Mouse (Mus musculus) liver, embryonic 11.5 days (tissue): ENCODE measurements around the gene Mlycd. TPM values are rescaled to one million over a fixed set of nuclear protein-coding genes. Genes with fewer than 3 reads are reported as not detected.
A peak's percentile ranks its signal among the peaks of the same experiment; 100 is the strongest.
"Not testable (repeated sequence)": the region's sequence is repeated elsewhere in the genome, so short reads cannot be mapped to it uniquely, and the experiment has no call there.

Experiments
- ATAC-seq: fragments of 200-750 bp; cut with Nextera tagmentation; replicated peaks from 2 replicates; pipeline ENCODE4 v1.8.0; 2017; ENCODE audit warnings: moderate number of reproducible peaks, mild to moderate bottlenecking, moderate TSS enrichment, moderate library complexity; ENCODE audit not compliant: low FRiP score
- DNase-seq: peaks from one replicate; pipeline ENCODE4 v3.0.0-alpha.2; 2017; ENCODE audit warnings: low spot score
- H3K27ac ChIP-seq: fragments of 300-500 bp; sonication (generic); 2 replicates; pipeline ENCODE4 v1.5.1; 2014; ENCODE audit warnings: mild to moderate bottlenecking, low read depth, low read length, control low read depth
- H3K27me3 ChIP-seq: fragments of 300-500 bp; sonication (generic); replicated peaks from 2 replicates; pipeline ENCODE4 v1.6.1; 2014; ENCODE audit warnings: low read length, mixed read lengths; ENCODE audit not compliant: control insufficient read depth, insufficient read depth
- H3K36me3 ChIP-seq: fragments of 300-500 bp; sonication (generic); 2 replicates; pipeline ENCODE4 v1.6.1; 2014; ENCODE audit warnings: mild to moderate bottlenecking, low read length, moderate library complexity, mixed read lengths; ENCODE audit not compliant: control insufficient read depth, insufficient read depth
- H3K4me1 ChIP-seq: fragments of 300-500 bp; sonication (generic); replicated peaks from 2 replicates; pipeline ENCODE4 v1.6.1; 2014; ENCODE audit warnings: low read length, mixed read lengths; ENCODE audit not compliant: control insufficient read depth, insufficient read depth
- H3K4me2 ChIP-seq: fragments of 300-500 bp; sonication (generic); 2 replicates; pipeline ENCODE4 v1.6.1; 2014; ENCODE audit warnings: mild to moderate bottlenecking, control low read depth, moderate library complexity
- H3K4me3 ChIP-seq: fragments of 300-500 bp; sonication (generic); 2 replicates; pipeline ENCODE4 v1.5.1; 2014; ENCODE audit warnings: low read depth, low read length, control low read depth
- H3K9ac ChIP-seq: fragments of 300-500 bp; sonication (generic); 2 replicates; pipeline ENCODE4 v1.6.1; 2014; ENCODE audit warnings: low read depth, low read length, control low read depth
- H3K9me3 ChIP-seq: fragments of 300-500 bp; sonication (generic); 2 replicates; pipeline ENCODE4 v1.6.1; 2016; ENCODE audit warnings: low read length, inconsistent platforms, mixed read lengths; ENCODE audit not compliant: control insufficient read depth
- WGBS: fragments of 180-500 bp; shearing (Covaris S2); extraction: QIAGEN DNeasy Blood & Tissue Kit; methylation state at CpG from one replicate; pipeline ENCODE4 v1.1.7; 2014; 5-methylcytosine and 5-hydroxymethylcytosine counted together
- polyA plus RNA-seq: library from polyadenylated mRNA; unstranded; fragments of >200 nt; fragmentation: Nextera tagmentation; extraction: Ambion mirVana; gene quantifications from 2 replicates; pipeline ENCODE4 v1.2.1, GENCODE M21; 2014

Mlycd gene
- polyA plus RNA-seq: 13.7 and 15.0 TPM in 2 replicates

GRCm38 (mm10) chr8:119394524-119395026 is at the start of gene Mlycd:
Gene Mlycd, plus strand, starts transcription at chr8:119394878.
- WGBS: 3% methylated on average over 44 of the region's 44 CpGs
- ATAC-seq: peak; percentile 94
- DNase-seq: peak; percentile 92

DNA sequence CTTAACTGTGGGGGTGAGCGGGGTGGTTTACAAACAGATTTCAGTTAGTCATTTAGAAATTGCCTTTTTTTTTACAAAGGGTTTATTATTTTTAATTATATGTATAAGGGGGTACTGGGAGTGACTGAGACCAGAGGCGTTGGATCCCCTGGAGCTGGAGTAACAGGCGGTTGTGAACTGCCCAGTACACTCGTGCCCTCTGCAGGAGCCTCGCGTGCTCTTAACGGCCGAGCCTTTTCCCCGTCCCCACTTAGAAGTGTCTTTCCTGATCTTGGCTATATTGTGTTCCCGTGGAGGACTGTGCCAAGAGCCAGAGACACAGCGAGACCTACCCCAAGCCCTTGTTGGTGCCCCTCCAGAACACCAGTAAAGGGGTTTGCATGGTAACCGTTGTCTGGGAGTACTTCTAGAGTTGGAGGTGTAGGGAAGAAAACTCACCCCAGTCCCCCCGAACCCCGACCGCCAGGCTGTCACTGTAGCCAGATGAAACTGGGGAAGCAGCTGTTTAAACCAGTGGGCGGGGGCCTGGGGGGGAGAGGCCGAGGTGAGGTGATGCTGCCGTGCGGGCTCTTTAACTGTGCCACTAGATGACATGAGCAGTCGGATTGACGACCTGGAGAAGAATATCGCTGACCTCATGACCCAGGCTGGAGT is 49.5 kb upstream of the Mlycd start:
- DNase-seq: no peak
- 0 out of 2 replicates have a peak overlapping the region, but pooled peaks have one; percentile 38 for H3K27ac ChIP-seq

More at GRCm38 (mm10) chr8:119394524-119395026, at the start of gene Mlycd:
- Histone ChIP-seq H3K4me1 (peaks cover 4% of the 10 kb centered on the region), H3K27ac (peak within 1 kb of the TSS; percentile 82), H3K27me3 (no peaks in the 10 kb centered on the region), H3K9me3 (no peaks in the 10 kb centered on the region), H3K4me3 (peak within 1 kb of the TSS; percentile 66), H3K9ac (peak within 1 kb of the TSS; percentile 70), H3K36me3 (no peaks in the 10 kb centered on the region), H3K4me2 (peak within 1 kb of the TSS; percentile 97)

DNA sequence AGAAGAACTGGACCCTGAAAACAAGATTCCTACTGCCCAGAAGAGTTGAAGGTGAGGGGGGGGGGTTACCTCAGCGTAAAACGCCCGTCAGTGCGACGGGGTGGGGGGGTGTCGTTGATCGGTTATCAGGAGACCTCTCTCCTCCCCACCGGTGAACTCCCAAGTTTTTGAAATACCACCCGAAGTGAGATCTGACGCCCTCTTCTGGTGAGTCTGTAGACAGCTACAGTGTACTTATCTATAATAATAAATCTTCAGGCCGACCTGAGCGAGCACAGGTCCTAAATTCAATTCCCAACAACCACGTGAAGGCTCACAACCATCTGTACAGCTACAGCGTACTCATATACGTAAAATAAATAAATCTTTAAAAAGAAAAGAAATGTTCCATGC is 49.0 kb upstream of the Mlycd start:
- whole genome bisulfite sequencing: 73% methylated on average over 15 of the region's 15 CpGs
- peak overlapping the region; percentile 98 for H3K4me3 ChIP-seq
- no peak overlapping the region for H3K27ac ChIP-seq
- H3K9me3 ChIP-seq: peaks cover 6% of the 10 kb centered on the region; the same call in 1 of the 2 replicates
- H3K9ac ChIP-seq: no peak overlapping the region
- H3K4me1 ChIP-seq: 0 out of 2 replicates have a peak, but pooled peaks cover 2% of the 10 kb centered on the region
- DNase-seq (no peak), ATAC-seq (no peak)
- H3K4me2 ChIP-seq: peak overlapping the region; percentile 77
- no peaks in the 10 kb centered on the region for H3K27me3 ChIP-seq
- H3K36me3 ChIP-seq: peaks cover 31% of the 10 kb centered on the region

More for the DNA sequence above, 49.5 kb upstream of the Mlycd start:
- no peaks in the 10 kb centered on the region for H3K27me3 ChIP-seq
- no peak; the same call in 1 of the 2 replicates for ATAC-seq
- H3K36me3 ChIP-seq: peaks cover 31% of the 10 kb centered on the region
- peak overlapping the region; percentile 92 for H3K9ac ChIP-seq
- H3K4me3 ChIP-seq: peak overlapping the region; percentile 98
- H3K4me2 ChIP-seq: peak overlapping the region; percentile 77
- H3K9me3 ChIP-seq: peaks cover 6% of the 10 kb centered on the region; the same call in 1 of the 2 replicates
- 0 out of 2 replicates have a peak, but pooled peaks cover 2% of the 10 kb centered on the region for H3K4me1 ChIP-seq
- WGBS: 40% methylated on average over 22 of the region's 22 CpGs

- 89% methylated on average over 19 of the region's 19 CpGs for WGBS
- no peak for ATAC-seq
Observed at GRCm38 (mm10) chr8:119351647-119352046, 43.0 kb upstream of the Mlycd start.

DNA sequence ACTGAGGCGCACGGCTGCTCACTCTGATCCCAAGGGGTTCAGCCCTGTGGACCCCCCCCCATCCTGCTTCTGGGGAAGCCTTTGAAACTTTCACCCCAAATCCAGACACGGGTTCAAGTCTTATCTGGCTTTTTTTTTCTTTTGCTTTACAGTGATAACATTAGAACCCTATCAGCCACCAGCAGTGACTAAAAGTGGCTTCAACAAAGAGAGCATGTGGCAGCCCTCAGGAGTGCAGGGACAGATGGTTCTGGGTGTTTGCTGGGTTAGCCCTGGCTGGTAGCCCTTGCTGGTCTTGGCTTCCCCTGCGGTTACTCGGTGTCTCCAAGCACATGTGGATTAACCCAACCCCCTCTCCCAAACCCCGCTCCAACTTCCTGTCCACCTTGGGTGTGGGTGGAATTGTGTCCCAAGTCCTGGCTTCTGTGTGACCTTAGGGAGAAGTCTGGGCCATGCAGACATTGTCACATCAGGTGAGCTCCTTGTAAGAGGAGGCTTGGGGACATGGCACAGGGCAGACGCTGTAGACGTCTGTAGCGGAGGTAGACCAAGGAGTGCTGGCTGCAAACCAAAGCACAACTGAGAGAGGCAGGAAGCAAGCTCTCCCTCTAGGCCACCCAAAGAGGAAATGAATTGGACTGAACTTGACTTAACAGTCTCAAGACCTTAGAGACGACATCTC is 41.6 kb upstream of the Mlycd start:
- WGBS: 49% methylated on average over 10 of the region's 10 CpGs
- Histone ChIP-seq H3K4me2 (peak overlapping the region; percentile 15; the same call in 1 of the 2 replicates), H3K9ac (no peak overlapping the region), H3K9me3 (no peaks in the 10 kb centered on the region), H3K27me3 (no peaks in the 10 kb centered on the region), H3K4me3 (no peak overlapping the region), H3K36me3 (peaks cover 14% of the 10 kb centered on the region), H3K27ac (peak overlapping the region; percentile 17; the same call in 1 of the 2 replicates), H3K4me1 (peaks cover 11% of the 10 kb centered on the region)
- ATAC-seq: peak; percentile 69
- DNase-seq: no peak

More at GRCm38 (mm10) chr8:119351647-119352046, 43.0 kb upstream of the Mlycd start:
- H3K4me3 ChIP-seq: no peak overlapping the region
- H3K4me1 ChIP-seq: peaks cover 11% of the 10 kb centered on the region
- no peak overlapping the region for H3K27ac ChIP-seq
- H3K9ac ChIP-seq: no peak overlapping the region
- peaks cover 28% of the 10 kb centered on the region for H3K36me3 ChIP-seq
- no peak overlapping the region for H3K4me2 ChIP-seq
- H3K27me3 ChIP-seq: no peaks in the 10 kb centered on the region
- no peak for DNase-seq
- H3K9me3 ChIP-seq: no peaks in the 10 kb centered on the region

- Histone ChIP-seq H3K9me3 (no peaks in the 10 kb centered on the region), H3K4me2 (peak overlapping the region; percentile 15; the same call in 1 of the 2 replicates), H3K4me1 (peaks cover 11% of the 10 kb centered on the region), H3K27ac (no peak overlapping the region), H3K9ac (no peak overlapping the region), H3K4me3 (no peak overlapping the region), H3K36me3 (peaks cover 9% of the 10 kb centered on the region), H3K27me3 (no peaks in the 10 kb centered on the region)
- 46% methylated on average over 6 of the region's 6 CpGs for WGBS
- DNase-seq: no peak
- peak; percentile 68 for ATAC-seq
Observed at GRCm38 (mm10) chr8:119353659-119354023, 41.0 kb upstream of the Mlycd start.

DNA sequence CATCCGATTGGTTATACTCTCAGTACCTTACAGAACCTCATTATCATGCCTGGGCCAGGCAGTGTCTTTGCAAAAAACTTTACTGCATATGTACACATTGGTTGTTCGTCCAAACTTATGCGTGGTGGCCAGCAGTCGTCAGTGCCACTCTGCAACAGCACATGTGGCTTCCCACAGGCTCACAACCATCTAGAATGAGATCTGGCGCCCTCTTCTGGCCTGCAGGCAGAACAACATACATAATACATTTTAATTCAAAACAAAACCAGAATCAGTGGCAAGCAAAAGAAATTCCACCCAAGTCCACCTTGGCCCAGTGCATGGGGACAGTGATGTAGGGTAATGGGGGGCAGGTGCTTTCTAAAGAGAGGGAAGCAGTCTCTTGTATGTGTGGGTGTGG is 38.0 kb upstream of the Mlycd start:
- not testable (repeated sequence) for H3K9ac ChIP-seq, H3K9me3 ChIP-seq, H3K27me3 ChIP-seq, H3K36me3 ChIP-seq, H3K27ac ChIP-seq, H3K4me2 ChIP-seq, H3K4me3 ChIP-seq, ATAC-seq, DNase-seq
- 53% methylated on average over 5 of the region's 5 CpGs for WGBS
- H3K4me1 ChIP-seq: peaks cover 11% of the 10 kb centered on the region

DNA sequence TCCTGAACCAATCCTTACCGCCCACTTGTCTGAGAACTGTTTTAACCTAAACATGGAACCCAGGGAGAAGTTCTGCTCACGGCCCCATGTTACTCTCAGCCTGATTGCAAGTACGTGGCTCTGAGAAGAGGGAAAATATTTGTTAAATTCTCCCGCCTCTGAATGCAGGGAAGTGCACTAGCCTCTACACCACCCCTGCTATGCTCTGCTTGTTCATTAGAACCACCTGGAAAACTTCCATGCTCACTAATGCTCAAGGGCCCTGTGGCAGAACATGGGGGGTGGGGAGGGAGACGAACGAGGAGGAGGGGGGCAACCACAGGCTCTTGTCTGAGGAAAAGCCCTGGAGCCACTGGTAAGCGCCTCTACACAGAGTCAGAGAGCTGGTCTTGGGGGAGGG is 36.5 kb upstream of the Mlycd start:
- Histone ChIP-seq H3K9ac (no peak overlapping the region), H3K27ac (no peak overlapping the region), H3K4me2 (no peak overlapping the region), H3K4me3 (no peak overlapping the region), H3K9me3 (no peaks in the 10 kb centered on the region), H3K36me3 (no peaks in the 10 kb centered on the region), H3K27me3 (no peaks in the 10 kb centered on the region), H3K4me1 (peaks cover 7% of the 10 kb centered on the region)
- WGBS: 68% methylated on average over 7 of the region's 7 CpGs
- DNase-seq (no peak), ATAC-seq (no peak)
